Mouse (Mus musculus) left cerebral cortex, adult 18-20 months (tissue): ENCODE measurements around the gene Rfx8. TPM values are rescaled to one million over a fixed set of nuclear protein-coding genes. Genes with fewer than 3 reads are reported as not detected.

Experiments
- DNase-seq, 2 experiments: peaks; one replicate each; pipeline ENCODE4 v3.0.0; 2021 to 2022; ENCODE audit warnings: low spot score in 2 of 2, mixed read lengths in 1 of 2
- long read RNA-seq, 2 experiments: library from polyadenylated mRNA; stranded (forward); transcript quantifications; one replicate each; pipeline ENCODE4 v2.0.0; 2021
- total RNA-seq, 2 experiments: library from RNA; stranded (reverse); gene quantifications; 2 replicates each; pipeline ENCODE4 v1.2.3; 2021

Gene Rfx8
- total RNA-seq: under 1 TPM in 1 of 2 experiments, not detected in 1; 0.16 TPM
- long read RNA-seq, experiment 1: 0 reads
- long read RNA-seq, experiment 2: 0 reads

- DNase-seq: no peak
Observed at GRCm38 (mm10) chr1:39720632-39721350, at the start of gene Rfx8. Rfx8 (minus strand) TSS chr1:39720997.

- no peak for DNase-seq
Observed at GRCm38 (mm10) chr1:39770436-39770835, 49.6 kb upstream of the Rfx8 start.

DNA sequence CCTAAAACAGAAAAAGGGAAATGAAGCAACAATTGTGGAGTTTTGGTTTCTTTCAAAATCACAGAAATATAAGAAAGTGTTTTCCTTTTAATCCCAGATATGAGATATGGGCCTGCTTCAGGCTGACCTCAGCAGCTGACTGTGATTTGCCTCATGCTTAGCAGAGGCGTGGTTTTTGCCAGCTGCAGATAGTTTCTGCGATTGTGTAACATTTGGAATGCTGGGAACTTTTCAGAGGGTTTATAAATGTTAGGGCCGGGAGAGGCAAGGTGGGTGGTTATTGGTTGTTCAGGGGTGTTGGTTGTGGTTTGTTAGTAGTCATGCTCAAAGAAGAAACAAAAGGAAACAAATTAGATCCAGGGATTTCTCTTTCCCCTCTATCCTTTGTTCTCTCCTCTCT is 47.2 kb upstream of the Rfx8 start:
- DNase-seq: no peak

- DNase-seq: no peak
Observed at GRCm38 (mm10) chr1:39765854-39766493, 45.2 kb upstream of the Rfx8 start.

DNA sequence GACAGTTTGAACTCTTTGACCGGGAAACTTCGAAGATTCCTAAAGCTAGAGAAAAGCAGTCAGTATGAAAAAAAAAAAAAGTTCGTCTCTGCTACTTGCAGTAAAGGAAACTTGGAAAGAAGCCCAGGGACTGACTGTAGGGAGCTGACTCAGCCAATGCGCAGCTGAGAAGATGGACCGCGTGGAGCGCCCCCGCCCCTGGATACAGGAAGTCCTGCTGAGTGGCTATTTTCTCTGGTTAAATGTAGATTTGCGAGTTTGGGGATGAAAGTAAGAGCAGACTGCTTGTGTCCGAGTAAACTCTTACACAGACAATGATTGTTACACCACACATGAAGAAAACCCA is 41.2 kb upstream of the Rfx8 start:
- DNase-seq: peak; percentile 72 to 84

GRCm38 (mm10) chr1:39761211-39762024 is 40.6 kb upstream of the Rfx8 start:
- peak; percentile 49 to 55 for DNase-seq

DNA sequence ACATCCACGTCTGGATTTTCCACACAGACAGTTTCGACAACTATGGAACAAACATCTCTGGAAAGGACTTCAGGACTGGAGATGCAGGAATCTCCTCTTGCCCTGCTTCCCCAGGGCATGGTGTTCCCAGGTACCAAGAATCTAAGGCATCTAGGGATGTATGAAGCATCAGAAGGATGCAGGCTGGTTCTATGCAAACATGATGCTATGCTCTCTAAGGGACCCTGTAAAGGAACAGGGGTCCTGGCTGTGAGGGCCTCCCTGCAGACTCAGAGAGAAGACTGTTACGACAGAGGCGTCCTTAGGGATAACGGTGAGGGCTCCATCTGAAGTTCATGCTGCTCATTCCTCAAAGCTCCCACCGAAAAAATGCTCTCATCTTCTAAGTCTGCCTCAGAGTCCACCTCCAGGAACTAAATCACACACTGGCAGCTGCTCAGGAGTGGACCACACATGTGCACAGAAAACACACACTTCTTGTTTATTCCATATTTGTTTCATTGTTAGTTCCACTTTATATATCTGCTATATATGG is 39.5 kb upstream of the Rfx8 start:
- DNase-seq: no peak

DNA sequence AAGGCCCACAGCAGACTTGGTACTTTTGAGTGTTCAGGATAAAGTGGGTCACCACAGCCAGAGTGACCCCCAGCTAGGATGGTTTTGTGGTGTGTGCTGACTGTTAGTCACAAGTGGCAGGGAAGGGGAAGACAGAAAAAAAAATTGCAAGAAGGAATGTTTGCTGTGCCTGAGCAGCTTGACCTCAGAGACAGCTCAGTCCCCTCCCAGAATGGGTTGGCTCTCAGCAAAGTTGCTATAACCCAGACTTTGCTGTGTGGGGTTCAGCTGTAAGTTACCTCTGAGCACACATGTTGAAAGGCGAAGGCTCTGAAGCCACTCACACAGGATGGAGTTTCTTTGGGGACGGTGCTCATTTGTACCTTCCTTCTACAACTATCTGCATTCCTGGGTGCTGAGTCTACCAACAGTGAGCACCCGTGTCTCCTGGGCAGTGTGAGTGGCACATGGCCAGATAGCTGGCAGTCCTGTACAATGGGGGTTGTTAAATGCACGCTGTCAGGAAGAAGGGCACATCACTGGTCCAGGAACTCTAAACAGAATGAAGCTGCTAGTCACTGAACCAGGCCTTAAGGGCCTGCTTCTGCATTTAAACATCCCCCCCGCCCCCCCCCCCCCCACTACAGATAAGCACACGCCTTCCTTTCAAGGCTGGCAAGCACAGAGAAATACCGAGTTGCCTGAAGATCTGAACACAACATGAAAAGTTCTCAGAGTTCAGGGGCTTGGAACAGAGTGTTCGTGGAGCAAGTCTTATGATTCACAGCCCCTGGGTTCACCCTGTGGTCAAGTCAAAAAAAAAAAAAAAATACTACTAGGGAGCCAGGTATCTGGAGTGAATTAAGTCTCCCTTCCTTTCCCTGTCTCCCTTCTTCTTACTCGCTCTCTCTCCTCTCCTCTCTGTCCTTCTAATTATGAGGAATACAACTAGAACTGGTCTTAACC is 38.7 kb upstream of the Rfx8 start:
- no peak for DNase-seq

- no peak for DNase-seq
Observed at GRCm38 (mm10) chr1:39758244-39758643, 37.4 kb upstream of the Rfx8 start.

DNA sequence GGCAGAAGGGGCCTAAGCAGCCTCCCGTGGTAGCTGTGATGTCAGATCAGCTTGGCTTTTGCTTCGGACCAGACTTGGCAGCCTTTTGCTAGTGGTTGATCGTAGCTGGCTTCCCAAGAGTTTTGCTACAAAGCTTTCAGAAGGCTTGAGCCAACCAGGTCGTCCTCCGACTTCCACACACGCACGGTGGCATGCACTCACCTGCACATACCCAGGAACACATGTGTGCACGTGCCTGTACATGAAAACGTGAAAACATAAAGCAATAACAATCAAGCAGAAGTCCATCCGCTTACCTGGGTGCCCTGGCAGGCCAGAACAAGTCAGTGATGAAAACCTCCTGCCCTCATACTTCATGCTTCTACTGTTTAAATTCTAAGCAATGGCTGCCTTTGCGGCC is 36.2 kb upstream of the Rfx8 start:
- no peak for DNase-seq

GRCm38 (mm10) chr1:39754224-39754957 is 33.6 kb upstream of the Rfx8 start:
- no peak for DNase-seq

DNA sequence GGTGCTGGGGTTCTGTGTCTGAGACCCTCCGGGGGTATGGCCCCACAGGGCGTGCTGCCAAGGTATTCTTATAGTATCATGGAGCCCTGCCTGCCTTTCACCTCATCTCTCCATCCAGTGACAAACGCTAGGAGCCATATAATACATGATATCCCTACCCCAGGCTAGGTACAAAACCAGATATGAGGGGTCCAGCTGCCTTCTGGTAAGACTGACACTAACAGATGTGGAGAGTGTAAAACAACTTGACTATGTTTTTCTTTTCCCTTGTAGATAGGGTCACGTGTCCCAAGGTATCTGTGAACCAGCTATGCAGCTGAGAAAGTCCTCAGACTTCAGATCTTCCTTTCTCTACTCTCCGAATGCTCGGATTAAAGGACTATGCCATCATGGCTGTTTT is 30.7 kb upstream of the Rfx8 start:
- DNase-seq: no peak

DNA sequence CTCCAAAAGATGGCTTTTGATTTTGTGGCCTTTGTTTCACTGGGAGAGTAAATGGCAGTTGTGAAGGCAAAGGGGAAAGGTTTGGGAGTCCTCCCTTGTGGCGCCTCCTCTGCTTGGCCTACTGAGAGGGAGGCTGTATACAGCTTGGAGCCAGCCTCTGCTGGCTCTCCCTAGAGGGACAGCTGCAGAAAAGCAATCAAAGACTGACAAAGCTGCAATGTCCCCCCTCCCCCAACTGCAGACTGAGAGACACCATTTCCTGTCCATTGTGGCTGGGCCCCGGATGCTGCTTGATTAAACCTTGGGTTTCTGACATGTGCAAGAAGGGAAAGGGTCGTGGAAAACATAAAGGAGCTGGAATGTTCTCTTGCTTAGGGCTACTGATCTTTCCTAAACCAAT is 28.9 kb upstream of the Rfx8 start:
- DNase-seq: no peak

GRCm38 (mm10) chr1:39749214-39749613 is 28.4 kb upstream of the Rfx8 start:
- DNase-seq: no peak

- no peak for DNase-seq
Observed at GRCm38 (mm10) chr1:39748666-39749065, 27.9 kb upstream of the Rfx8 start.

DNA sequence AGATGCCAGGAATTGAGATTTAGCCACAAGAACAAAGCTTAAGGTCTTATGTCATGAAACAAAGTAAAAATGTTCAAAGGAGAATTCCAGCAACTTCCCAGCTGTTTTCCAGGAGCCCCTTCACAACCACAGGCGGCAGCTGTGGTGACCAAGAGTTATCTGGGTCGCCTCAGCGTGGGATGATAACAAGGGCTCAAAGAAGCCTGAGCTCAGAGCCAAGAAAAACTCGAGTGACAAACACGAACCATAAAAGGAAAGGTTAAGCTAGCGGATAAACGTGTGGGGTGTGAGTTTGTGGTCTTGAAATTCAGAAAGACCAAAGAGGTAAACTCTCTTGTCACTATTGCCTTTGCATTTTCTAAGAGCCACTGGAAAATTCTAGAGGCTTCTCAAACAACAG is 25.7 kb upstream of the Rfx8 start:
- DNase-seq: no peak

DNA sequence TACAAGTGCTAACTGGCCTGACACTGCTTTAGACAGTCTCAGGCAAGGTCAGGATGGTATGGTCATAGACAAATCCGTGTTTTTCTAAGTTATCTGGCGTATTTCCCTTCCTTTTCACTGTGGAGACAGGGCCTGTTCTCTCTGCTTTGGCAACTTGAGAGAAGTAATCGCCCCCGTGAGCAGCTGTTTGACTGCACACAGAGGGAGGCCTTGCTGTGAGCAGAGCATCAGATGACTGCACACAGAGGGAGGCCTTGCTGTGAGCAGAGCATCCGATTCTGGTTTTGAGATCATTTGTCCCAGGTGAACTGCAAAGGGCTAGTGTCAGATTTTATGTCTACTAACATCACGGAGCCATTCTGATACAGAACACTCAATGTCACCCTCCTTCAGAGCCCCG is 20.2 kb upstream of the Rfx8 start:
- DNase-seq: peak in 1 of 2 experiments; percentile 26

DNA sequence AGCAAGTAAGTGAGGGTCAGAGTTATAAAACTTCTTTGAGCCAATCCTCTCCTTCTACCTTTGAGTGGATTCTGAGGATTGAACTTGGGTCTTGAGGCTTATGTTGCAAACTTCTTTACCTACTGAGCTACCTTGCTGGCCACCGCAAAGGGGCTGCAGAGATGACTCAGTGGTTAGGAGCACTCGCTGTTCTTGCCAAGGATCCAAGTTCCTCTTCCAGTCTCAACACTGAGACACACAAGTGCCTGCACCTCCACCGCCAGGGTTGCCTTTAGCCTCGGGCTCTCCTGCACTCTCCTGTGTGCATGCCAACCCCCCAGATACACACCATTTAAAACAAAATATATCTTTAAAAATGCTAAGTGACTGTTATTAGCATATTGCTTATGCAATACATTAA is 19.2 kb upstream of the Rfx8 start:
- DNase-seq: no peak

- no peak for DNase-seq
Observed at GRCm38 (mm10) chr1:39735927-39736604, 15.3 kb upstream of the Rfx8 start.
